Mouse (Mus musculus) left cerebral cortex, adult 9 months (tissue): ENCODE measurements around the gene Aym1.

ENCODE experiments used
- DNase-seq, 2 experiments: peaks; one replicate each; pipeline ENCODE4 v3.0.0; 2022; ENCODE audit warnings: low spot score in 2 of 2

The Aym1 gene

DNA sequence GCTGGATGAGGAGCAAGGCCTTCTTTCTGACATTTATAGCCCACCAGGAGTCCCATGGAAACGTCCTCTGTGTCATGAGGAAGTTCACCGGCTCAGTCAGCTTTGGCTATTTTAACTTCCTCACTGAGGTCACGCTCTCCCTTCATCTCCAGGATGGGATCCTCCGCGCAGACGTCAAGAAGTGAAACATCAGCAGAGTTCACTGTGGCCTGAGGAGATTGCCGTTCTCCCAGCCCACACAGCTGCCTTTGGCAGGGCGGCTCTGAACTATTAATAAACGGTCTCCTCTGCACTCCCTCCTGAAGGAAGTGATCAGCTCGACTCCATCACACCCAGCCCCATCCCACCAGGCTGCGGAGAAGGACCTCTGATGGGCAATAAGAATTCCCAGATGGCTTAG is 45.6 kb downstream of the Aym1 start:
- DNase-seq, result peak in 1 of 2 experiments; percentile 17

DNA sequence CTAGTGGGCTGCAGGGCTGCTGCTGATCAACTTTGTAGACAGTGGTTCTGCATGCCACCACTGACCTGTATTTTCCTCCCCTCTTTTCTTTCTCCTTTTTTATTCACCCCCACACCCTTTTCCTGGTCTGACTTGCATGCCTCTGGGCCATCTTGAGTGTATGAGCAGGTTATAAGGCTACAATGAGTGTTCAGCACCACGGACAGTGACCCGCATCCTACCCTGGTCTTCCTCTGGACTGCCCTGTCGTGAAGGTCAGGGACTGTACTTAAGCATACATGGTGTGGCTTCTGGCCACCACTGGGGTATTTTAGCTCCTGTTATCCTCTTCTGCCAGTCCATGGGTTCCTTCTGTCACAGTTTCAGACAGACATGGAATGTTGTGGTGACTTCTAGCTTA is 50.3 kb downstream of the Aym1 start:
- DNase-seq, result no peak
